Mouse (Mus musculus): ENCODE measurements around the gene Mup15. TPM values are rescaled to one million over a fixed set of nuclear protein-coding genes. Genes with fewer than 3 reads are reported as not detected.
"Not testable (repeated sequence)": the region's sequence is repeated elsewhere in the genome, so short reads cannot be mapped to it uniquely, and the experiment has no call there.

Gene Mup15
- total RNA-seq (2021) = not detected
- long read RNA-seq, experiment 1 = 0 reads
- long read RNA-seq, experiment 2 = 0 reads

DNA sequence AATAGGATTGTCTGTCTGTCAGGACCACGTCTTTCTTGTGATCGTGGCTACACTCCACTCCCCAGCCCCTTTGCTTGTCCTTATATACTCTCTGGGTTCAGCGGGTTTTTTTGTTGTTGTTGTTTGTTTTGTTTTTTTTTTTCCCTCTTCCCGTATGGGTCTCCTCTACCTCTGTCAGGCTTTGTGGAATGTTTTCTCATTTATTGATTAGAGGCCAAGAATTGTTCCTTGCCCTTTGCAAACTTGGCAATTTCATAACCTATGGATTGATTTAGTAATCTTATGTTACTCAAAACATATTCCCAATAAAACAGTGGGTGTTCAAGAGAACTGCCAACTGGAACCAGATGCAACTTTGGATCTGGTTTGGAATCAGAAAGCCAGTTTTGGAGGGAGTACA, at the start of gene Mup15:
Gene Mup15 (minus strand): TSS at position 101 of the 400 bp plus-strand sequence.
- intact Hi-C loops (cut with DNase I); DNase-seq: not testable (repeated sequence)

Other genes with a start within 250 kb of the Mup15 start
- not detected for gene Mup13, start 211.5 kb downstream of the Mup15 start, total RNA-seq (2021)
- not detected for gene Mup14, start 135.7 kb downstream of the Mup15 start, total RNA-seq (2021)
- gene Mup16, start 79.8 kb upstream of the Mup15 start, total RNA-seq (2021) = not detected
- not detected for gene Mup17, start 156.1 kb upstream of the Mup15 start, total RNA-seq (2021)
- gene Mup18, start 234.4 kb upstream of the Mup15 start, total RNA-seq (2021) = not detected

Data from heart, postnatal 14 days (tissue).